Mouse (Mus musculus): Measurements from ENCODE around the gene Dnajc6.

DNA sequence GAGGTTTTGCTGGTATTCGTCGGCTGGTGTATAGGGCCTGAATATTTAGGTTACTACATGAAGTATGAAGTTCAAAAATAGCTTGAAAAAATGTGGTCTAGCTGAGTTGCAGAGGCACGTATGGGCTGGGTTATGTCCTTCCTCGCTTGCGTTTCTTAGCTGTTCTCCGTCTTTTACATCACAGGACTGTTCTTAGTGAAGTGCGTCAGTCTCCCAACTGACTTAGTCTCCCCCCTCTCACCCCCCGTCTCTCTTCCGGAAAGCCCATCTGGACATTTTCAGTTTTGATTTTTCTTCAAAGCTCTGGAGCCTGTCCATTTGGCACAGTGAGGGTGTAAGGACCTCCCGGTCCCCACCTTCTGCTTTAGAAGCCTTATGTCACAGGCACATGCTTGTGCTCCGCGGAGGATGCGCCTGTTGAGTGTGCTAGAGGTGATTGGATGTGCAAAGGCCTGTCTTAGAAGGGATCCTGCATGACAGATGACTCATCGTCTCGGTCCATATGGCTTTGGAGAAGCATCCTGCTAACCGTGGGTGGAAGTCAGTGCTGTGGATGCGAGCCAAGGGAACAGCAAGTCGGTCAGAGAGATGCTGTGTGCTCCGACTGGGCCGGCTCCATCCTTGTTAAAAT, 46.2 kb upstream of the Dnajc6 start:
- TF ChIP-seq CTCF (IDR thresholded peaks at IDR 0.05; ENCODE audit: low read depth) = no peak
- no peak for TF ChIP-seq EP300 (optimal IDR thresholded peaks at IDR 0.05)

All from stomach, postnatal 0 days (tissue).